Mouse (Mus musculus) monocyte, adult 5-6 weeks (primary cell): ENCODE data around the gene Papolb. TPM values are rescaled to one million over a fixed set of nuclear protein-coding genes. Genes with fewer than 3 reads are reported as not detected.
A peak's percentile ranks its signal among the peaks of the same experiment; 100 is the strongest.

Source experiments
- ATAC-seq: fragments of 153-309, 156-312 bp; replicated peaks from 2 replicates; pipeline ENCODE4 v1.8.0; 2017; ENCODE audit warnings: mild to moderate bottlenecking; ENCODE audit not compliant: low TSS enrichment, insufficient number of reproducible peaks, severe bottlenecking, poor library complexity, low FRiP score
- total RNA-seq: library from RNA; stranded (forward); fragments of 200-1000, 200-491, 200-594 nt; gene quantifications from 3 replicates; pipeline ENCODE4 v1.2.3, GENCODE M21; 2017

Papolb gene
- not detected in 3 replicates for total RNA-seq

DNA sequence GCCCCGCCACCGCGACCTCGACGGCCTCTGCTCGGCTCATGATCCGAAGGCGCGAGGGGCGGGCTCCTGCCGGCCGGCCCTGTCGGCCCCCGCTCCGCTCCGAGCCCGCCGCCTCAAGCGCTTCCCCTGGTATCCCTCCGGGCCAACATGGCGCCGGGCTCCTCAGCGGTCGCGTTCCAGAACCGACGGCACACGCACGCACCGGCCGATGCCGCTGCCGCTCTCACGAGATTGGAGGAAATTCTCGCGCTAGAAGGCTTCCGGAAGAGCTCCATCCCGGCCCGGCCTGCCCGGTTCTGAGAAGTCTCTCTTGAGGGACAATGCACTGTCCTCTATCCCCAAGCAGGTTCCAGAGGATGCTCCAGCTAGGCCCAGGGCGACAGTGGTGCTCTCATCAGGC is at the start of gene Papolb:
Papolb (minus strand) TSS at position 162 of the 400 bp plus-strand sequence.
- no peak for ATAC-seq

DNA sequence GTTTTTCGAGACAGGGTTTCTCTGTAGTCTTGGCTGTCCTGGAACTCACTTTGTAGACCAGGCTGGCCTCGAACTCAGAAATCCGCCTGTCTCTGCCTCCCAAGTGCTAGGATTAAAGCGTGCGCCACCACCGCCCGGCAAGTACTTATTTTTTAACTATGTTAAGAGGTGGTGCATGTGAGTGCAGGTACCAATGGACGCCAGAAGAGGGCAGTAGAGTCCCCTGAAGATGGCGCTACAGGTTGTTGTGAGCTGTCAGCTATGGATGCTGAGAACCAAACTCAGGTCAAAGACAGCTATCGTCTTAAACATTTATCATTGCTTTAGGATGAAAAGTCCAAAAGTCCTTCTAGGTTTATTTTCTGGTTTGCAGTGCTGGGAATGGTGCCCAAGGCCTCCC is 48.3 kb upstream of the Papolb start:
- ATAC-seq, result no peak

DNA sequence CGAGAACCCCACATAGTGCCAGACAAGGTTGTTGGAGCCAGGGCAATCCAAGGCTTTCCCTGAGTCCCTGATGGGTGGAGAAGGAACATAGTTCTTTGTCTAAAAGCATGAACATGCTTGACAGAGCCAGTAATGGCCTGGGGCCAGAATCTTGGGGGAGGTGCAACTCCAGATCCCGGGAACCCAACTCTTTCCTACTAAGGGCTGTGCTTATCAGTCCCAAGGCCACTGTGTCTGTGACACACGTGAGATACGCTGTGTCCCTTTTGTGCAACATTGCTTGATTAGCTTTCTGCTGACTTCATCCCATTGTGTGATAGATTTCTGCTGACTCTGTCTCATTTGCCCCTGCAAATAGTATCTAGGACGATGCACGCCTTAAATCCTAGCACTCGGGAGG is 47.0 kb upstream of the Papolb start:
- no peak for ATAC-seq

DNA sequence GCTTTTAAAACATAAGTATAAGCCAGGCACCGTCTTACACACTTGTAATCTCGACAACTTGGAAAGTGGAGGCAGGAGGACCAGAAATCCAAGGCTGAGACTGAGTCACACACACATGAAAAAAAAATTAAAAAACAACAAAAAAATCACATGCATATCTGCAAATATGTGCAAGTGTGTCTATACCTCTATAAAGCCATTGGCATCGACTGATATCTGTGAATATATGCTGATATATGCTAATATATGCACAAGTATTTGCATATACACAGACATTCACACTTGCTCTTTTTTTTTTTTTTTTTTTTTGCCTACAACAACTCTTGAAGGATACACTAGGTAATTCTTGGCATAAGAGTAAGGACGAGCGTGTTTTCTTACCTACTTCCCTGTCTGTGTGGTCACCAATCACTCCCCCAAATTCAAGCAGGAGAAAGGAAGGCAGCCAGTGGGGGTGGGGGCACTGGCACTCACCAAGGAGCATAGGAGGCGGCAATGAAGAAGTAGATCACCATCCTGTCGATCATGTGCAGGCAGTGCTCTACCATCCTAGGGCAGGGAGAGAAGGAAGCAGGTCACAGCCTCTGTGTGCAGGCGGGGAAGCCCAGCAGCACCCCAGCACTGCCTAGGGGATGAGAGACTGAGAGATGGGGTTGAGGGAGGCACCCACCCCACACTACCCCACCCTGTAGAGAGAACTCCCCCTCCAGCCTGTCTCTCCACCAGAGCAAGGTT is 44.6 kb upstream of the Papolb start:
- no peak for ATAC-seq

DNA sequence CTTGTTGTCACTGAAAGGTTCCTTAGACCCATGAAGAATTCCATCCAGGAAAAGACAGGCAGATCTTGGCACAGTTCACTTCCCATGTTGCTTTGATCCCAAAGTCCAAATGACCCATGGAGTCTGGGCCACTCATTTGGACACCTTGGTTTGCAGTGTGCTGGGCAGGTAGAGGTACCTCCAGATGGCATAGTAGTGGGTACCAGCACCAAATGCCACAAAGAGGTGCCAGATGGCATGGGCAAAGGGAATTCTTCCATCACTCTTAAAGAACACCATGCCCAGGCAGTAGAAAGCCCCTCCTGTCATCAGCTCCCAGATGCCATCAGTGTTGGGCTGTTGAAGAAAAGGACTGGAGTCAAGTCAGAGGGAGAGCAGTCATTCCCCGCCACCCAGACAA is 34.7 kb upstream of the Papolb start:
- ATAC-seq, result no peak

DNA sequence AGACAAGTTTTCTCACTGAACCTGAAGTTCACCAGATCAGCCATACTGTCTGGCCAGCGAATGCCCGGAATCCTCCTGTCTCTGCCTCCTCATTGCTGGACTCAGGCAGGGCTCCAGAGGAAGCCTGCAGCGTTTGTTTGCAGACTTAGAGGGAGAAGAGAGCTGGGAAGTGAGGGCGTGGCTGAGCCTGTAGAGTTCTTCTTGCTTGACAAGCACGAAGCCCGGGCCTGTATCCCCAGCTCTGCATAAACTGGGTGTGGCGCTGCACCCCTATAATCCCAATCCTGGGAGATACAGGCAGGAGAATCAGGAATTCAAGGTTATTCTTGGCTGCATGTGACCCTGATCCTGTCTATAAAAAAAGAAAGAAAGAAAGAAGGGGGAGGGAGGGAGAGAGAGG is 30.4 kb upstream of the Papolb start:
- ATAC-seq, result no peak

DNA sequence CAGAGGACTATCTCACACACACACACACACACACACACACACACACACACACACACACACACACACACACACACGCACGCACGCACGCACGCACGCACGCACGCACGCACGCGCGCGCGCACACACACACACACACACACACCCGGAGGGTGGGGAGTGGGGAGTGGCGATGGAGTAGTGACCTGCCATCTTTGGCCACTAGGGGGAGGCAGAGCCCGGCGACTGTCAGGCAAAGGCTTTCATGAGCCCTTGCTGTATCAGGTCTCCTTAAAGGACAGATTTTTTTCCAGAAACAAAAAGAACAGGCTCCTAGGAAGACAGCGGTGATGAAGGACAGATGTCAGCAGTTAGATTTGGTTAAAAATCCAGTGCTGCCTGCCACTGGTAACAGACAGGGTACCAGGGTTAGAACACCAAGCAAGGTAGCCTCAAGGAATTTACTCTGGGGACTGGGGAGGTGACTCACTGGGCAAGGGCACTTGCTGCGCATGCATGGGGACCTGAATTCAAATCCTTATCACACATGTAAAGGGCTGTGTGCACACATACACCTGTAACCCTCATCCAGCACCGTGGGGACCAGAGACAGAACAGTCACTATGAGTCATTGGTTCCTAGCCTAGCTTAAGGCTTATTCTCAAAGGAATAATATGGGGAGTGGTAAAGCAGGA is 27.7 kb upstream of the Papolb start:
- ATAC-seq, result no peak

DNA sequence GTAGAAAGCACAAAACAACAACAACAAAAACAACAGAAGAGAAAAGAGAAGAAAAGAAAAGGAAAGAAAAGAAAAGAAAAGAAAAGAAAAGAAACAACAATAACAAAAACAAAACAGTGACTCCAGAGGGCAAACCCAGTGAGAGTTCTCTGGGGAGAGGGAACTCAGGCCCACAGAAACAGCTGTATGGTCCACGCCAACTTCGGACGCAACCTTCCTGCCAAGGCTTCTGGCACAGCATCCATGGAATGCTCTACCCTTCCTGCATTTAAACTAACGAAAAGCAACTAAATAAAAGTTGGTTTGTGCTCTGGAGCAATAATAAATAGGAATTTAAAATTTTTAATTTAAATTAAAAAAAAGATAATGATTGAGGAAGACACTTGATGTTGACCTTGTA is 26.8 kb upstream of the Papolb start:
- no peak for ATAC-seq

DNA sequence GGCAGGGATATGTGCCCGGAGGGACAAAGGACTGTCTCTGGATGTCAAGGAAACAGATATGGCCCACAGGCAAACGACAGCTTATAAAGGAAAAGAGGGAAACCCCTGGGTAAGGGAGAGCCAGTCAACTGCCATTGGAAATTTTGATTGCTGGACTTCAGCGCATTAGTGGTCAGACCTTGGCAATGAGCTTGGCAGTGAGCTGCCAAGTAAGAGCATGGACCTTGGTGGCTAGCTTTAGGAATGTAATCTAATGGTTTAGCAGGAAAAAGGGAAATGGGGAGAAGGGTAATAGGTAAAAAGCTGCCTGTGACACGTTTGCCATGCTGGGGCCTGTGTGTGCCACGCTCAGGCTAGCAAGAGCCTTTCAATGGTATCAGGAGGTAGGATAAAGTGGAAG is 26.0 kb upstream of the Papolb start:
- ATAC-seq, result no peak

DNA sequence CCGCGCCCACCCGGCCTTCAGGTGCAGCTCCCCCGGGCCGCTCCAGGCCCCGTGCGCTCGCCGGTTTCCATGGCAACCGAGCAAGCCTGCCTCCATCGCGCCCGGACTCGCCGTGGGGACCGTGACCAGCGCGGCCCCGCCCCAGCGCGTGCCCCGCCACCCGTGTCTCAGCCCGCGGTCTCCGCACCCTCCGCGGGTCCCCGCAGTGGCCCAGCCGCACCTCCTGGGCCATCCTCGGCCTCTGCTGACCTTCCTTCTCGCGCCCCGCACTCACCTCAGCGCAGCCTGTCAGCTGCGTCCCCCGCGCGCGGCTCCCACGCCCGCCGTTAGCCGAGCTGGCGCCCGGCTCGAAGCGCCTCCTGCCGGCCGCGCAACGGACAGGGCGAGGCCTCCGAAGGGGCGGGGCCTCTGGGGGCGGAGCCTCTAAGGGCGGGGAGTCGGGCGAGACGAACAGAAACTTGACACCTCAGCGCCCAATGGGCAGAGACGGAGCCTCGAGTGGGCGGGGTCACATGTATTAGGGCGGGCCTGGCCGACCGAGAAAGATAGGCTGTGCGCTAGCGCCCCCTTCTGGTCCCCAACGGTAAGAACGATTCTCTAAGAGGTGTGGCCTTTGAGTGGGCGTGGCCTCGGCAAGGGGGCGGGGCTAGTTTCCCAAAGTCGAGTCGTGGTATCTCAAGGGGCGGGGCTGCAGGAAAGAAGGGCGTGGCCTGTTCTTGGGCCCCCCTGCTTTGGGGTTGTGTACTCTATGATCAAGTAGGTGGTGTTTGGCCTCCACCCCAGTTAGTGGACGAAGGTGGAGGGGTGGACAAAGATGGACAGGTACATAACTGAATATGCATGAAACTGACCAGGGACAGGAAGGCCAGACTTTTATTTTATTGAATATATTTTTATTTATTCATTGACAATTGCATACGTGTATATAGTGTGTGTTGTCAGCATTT is 21.1 kb upstream of the Papolb start, which contains the start of gene Radil:
Radil (minus strand) TSS at position 393 of the 947 bp plus-strand sequence.
- ATAC-seq, result peak; percentile 57

DNA sequence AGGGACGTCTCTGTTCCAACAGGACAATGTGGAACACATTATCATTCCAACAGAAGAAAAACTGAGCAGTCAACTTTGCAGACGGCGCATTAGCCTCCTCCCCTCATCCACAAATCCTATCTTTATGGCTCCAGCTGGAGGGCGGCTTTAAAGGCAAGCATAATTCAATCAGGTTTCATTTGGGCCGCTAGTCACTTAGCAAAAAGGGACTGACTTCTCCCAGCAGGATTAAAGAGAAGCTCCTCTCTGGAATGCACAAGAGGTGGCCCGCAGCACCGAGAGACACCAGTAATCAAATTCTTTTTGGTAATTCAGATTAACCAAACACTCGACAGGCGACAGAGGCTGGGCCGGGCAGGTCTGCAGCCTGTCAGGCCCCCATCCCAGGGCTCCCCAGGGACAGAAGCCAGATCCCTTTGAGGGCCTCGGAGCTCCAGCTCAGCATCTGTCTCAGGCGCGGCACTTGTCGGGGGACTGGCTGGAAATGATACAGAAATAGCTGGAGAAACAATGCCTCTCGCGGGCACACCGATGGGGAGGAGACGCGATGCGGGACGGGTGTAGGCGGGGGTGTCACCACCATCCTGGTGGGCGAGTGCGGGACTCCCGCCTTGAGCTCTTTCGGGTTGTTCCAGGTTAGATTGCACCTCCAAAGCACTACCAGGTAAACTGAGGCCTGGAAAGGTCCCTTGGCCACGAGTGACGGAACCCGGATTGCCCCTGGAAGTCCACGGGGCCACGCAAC is 20.3 kb upstream of the Papolb start:
- ATAC-seq, result no peak

DNA sequence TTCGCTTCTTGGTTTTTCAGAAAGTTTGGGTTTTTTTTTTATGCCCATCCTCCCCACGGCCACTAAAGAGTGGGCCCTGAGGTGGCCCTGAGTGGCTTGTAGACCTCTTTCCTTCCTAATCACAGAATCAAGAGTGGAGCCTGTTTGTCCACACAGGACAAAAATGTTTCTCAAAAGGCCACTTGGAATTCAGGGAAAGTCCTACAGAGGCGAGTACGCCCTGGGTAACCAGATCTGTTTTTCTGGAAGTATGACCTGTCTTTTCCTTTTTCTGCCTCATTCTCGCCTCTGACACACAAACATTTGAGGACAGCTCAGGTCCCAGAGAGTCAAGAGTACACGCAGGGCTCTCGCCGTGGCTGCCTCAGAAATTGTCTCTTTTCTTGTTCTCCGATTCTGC is 19.6 kb upstream of the Papolb start:
- no peak for ATAC-seq

DNA sequence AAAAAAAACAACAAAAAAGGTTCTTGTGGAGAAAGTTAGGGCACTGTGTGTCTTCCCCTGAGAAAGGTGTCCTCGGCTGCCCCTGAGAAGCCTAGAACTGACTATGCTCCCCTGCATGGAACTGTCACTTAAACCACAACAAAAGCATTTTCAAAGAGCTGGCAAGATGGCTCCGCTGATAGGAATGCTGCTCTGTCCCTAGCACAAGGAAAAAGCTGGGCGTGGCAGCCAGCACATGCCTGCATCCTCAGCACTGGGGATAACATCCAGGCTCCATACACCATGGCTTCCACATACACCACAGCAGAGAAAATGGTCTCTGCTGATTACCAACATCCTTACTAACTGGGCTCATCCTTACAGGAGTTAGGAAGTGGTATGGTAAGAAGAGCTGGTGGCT is 17.2 kb upstream of the Papolb start:
- no peak for ATAC-seq

DNA sequence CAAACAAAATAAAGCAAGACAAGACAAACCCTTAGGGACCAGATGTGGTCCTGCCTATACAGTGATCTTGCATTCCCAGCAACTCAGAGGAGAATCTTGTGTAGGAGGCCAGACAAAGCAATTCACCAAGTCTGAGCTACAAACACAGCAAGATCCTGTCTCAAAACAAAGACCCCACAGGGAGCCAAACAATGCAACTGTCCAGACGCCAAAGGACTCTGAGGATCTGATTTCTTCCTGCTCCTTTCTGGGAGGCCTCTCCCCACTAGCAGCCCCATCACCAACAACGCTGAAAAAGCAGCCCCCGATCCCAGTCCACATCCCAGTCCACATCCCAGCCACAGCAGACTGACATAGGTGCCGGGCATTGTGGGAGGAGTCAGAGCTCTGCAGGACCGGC is 16.5 kb upstream of the Papolb start:
- no peak for ATAC-seq

DNA sequence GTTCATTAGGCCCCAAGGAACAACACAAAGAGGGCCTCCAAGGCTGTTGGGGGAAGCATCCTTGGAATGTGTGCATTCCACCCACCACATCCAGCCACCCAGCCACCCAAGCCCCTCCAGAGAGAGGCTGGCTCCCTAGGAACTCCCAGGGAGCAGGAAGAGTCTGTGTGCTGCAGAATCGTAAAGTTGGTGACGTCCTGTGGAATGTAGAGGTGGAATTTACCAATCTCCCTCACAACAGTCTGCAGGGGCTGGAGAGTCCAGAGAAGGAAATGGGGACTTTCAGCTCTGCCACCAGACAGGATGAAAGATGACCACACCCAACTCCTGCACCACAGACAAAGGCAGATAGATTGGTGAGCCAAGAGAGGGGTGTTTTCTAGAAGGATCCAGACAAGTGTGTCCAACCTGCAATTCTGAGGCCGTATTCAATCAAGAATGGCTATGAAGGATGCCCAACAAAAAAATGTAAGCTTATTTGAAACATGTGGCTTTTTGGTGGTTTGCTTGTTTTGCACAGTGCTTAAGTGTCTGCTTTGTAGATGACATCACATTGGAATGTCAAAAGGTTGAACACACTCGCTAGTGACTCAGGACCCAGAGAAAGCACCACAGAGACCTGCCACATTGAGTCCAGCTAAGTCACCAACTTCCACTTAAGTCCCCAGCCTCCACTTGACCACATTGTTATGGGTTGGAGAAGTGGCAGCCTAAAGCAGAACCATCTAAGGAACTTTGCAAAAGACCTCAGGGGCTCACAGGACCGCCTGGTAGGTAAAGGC is 15.3 kb upstream of the Papolb start:
- no peak for ATAC-seq

DNA sequence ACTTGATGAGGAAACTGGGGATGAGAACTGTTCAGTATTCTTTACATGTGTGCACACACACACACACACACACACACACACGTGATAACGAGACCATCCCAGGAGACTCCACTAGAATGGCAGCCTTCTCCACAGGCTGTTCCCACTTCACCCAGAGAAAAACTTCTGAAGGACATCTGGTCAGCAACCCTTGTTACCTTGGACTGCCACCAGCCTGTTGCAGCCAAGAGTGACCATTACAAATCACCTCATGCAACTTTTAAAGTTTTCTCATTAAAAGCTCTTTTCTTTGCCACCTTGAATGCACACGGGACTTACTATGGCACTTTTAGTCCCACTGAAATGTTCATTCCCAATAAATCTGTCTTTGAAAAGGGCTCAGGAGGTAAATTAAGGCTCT is 7.4 kb upstream of the Papolb start:
- no peak for ATAC-seq

DNA sequence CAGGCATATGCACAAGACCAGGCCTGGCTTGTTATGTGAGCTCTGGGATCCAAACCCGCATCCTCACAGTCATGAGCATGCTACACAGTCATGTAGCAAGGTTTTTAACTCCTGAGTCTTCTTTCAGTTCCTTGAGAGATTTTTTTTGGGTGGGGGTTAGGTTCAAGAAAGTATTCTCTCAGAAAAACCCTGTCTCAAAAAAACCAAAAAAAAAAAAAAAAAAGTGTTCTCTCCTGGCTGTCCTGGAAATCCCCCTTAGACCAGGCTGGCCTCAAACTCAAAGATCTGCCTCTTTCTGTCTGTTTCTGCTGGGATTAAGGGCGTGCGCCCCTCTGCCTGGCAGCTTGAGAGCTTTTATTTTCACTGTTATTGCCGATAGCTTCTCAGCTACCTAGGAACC is 5.5 kb upstream of the Papolb start:
- no peak for ATAC-seq
